Mouse (Mus musculus) layer of hippocampus, adult 9-11 months (tissue): ENCODE data around the gene Nrd1.

Experiments used
- DNase-seq: peaks from one replicate; pipeline ENCODE4 v3.0.0; 2022

The Nrd1 gene

DNA sequence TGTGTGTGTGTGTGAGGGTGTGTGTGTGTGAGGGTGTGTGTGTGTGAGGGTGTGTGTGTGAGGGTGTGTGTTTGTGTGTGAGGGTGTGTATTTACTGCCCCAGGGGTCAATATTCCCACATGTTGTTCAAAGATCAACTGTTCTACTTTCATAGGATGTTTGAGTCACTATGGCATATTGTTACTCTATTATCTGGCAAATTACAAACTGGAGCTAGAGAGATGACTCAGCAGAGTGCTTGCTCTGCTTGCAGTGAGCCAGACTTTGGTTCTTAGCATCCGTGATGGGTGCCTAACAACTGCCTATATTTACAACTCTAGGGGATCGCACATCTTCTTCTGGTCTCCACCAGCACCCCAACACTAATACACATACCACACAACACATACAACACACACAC is 29.4 kb downstream of the Nrd1 start:
- DNase-seq: no peak

DNA sequence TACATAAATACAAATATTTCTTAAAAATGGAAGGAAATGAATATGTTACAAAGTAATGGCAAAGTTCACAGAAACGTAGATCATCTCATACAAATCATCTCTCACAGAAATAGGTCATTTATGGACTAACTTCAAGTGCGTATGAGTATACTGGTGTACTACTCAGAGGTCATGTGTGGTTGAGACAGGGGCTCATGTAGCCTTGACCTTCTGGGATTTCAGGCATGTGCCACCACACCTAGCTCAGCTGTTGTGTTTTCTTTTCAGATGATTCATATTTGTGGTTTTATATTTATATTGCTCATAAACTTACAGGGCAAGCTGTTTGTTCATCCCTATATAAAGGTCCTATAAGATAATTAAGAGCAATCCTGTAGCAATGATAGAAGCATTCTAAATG is 29.8 kb downstream of the Nrd1 start:
- no peak for DNase-seq

DNA sequence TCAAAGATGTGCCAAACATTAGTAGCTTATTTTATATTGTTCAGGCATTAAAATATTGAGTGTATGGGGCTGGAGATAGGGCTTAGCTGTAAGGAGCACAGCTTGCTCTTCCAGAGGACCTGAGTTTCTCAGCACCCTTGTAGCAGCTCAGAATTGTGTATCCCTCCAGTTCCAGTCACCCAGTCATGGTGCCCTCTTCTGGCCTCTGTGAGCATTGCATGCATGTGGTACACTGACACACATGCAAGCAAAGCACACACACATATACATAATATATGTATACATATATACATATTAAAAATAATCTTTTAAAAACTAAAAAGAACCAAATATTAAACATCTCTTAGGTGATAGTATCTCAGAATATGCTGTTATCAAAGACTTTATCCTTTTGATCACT is 35.9 kb downstream of the Nrd1 start:
- DNase-seq: no peak

DNA sequence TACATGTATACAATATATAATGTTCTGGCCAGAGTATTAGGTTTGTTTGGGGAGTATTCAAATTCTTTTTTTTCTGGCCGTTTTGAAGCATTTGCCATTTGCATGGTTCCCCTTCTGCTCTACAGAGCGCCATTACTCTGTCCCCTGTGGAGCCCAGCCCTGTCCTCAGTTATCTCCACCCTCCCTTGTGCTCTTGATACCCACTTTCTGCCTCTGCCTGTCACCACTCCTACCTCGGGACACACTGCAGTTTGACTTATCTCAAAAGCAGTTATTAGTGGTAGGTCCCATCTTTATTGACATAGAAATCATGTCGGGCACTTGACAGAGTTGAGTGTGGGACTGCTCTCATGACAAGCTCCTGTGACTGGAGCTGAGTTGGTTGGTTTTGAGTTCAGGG is 42.3 kb downstream of the Nrd1 start:
- no peak for DNase-seq

DNA sequence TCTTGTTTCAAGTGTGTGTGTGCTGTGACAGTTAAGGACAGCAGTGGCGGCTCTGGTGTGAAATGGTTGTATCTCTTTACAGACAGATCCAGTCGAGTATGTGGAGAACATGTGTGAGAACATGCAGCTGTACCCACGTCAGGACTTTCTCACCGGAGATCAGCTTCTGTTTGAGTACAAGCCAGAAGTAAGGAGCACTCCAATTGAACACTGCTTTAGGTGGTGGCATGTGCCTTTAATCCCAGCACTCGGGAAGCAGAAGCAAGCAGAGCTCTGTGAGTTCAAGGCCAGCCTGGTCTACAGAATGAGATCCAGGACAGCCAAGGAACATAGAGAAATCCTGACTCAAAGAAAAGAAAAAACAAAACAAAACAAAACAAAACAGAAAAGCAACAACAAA is 42.8 kb downstream of the Nrd1 start:
- no peak for DNase-seq

DNA sequence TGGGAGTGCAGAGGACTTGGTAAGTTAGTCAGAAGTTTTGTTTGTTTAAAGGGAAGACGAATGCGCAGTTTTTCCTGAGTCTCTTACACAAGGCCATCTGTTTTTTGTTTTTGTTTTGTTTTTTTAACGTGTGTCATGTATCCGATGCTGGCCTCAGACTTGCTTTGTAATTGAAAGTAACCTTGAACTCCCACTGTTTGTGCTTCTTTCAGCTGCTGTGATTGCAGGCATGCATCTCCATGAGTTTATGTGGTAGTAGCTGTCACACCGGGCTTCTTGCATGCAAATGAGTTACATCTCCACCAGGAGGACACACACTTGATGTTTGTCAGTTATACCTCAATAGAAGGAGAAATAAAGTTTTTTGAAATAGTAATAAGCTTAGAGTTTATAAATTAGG is 43.3 kb downstream of the Nrd1 start:
- DNase-seq: no peak

DNA sequence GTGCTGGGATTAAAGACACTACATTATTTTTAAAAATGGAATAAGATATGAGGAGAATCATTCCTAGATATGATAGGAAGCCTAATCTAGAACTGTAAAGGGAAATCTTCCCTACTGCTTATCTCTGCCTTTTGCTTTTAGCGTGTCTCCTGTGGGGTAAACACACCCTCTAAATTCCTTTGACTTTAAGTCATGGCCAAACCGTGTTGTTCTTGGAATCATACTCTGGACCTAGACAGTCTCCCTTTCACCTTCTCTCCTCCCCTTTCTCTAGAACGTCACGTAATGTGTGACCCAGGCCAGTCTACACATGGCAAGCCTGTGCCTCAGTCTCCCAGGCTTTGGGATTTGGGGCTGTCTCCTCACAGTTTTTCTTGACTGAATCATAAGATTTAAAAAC is 47.8 kb downstream of the Nrd1 start:
- no peak for DNase-seq

DNA sequence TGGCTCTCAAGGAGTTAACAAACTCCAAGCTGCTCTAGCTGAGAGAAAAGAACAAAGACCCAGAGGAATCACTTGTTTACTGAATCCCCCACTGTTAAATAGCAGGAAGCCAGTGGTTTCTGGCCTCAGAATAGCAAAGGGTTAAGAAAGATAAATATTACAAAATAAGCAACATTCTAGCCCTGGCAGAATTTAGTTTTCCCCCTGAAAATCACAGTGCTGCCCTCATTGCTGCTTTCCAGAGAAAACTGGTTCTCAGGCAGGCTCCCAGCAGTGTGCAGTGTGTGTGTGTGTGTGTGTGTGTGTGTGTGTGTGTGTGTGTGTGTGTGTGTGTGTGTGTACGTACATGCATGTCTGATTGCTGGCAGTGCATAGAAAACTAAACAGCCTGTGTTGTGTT is 51.8 kb downstream of the Nrd1 start:
- no peak for DNase-seq

DNA sequence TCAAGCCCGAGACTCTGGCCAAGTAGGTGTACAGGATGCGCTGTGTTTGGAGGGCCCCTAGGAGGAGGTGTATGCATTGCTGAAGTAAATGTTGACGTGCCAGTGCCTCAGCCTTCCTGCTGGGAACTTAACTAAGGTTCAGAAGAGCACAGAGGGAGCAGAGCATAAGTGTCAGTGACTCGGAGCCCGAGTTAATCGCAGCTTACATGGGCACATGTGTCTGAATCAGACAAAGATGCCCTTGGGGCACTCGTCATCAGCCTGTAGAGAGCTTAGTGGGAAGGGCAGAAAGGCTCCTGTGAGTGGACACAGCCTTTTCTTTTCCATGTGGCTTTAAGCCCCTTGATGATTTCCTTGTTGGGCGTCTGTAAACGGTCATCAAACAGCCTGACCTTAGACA is 53.5 kb downstream of the Nrd1 start:
- DNase-seq: no peak

DNA sequence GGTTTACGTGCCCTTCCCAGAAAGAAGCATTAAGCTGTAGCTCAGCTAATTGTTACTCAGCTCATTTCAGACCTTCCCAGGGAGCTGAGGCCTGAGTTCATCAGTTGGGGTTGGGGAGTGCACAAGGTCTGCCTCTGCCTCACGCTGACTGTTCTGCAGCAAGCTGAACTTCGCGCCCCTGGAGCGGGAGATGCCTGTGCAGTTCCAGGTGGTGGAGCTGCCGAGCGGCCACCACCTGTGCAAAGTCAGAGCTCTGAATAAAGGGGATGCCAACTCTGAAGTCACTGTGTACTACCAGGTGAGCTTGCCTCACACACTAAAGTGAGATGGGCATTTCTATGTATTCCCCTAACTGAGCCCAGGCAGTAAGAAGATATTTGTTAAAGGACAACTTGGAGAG is 55.9 kb downstream of the Nrd1 start:
- no peak for DNase-seq

DNA sequence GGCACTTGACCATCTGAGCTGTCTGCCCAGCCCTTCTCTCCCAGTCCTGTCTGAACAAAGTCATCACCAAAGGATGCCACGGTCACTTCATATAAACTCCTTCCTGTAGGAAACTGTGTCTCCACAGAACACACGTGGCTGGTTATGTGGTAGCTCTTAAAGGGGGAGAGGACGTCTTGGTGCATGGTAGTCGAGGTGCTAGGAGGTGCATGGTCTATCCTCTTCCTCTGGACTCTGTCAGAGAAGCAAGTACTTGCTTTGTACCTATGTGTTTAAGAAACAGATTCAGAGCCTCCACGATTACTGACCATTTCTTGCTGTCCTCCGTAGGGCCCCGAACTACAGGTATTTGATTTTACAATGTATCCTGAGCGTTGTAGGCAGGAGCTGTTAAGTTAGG is 57.2 kb downstream of the Nrd1 start:
- DNase-seq: no peak

DNA sequence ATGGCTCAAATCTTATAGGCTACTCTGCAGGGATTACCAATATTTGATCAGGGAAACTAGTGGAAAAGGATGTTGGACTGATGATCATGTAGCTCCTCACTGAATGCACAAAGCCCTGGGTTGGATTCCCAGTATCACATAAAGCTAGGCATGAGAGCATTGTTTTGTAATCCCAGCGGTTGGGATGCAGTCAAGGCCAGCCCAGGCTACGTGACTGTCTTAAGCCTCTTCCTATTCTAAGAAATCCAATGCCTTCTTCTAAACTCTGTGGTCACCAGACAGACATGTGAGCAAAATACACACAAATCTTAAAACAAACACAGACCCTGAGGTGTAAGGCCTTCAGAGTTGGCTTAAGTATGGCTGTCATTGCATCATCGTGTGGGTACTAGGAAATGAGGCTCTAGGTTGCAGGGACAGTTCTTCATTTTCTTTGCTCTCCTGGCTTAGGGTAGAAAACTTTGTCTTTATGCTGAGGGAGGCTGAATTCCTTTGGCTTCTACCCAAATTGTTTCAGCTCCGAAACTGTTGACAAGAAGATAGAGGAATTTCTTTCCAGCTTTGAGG is 58.9 kb downstream of the Nrd1 start:
- no peak for DNase-seq

DNA sequence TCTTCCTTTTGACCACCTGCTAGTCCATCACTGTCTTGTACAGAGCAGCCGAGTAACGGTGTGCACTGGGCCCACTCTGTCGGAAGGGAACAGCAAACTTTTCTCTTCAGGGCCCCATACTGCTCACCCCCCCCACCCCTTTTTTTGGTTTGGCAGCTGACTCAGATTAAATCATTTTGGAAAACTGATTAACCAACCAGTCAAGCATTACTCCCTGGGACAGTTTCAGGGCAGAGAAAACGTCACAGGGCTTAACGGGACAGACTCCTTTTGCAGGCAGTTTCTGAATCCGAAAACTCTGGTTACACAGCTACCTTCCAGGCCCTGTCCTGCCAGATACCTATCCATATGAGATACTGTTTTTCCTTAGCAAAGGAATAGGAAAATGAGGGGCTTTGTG is 64.5 kb downstream of the Nrd1 start:
- no peak for DNase-seq

DNA sequence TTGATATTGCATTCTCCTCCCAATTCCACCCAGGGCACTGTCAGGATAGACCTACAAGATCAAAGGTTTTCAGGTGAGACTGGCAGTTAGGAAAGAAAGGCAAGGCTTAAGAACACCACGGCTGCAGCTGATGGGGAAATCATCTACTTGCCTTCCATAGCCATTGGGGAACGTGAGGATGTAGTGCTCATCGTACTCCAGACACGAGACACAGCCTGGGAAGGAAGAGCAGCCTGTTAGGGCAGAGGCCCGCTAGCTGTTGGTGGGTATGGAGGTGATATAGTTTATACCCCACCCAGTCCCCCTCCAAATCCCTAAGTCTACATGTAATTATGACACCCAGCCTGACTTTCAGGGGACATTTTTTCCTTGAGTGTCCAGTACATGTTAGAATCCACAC is 65.3 kb downstream of the Nrd1 start:
- no peak for DNase-seq

DNA sequence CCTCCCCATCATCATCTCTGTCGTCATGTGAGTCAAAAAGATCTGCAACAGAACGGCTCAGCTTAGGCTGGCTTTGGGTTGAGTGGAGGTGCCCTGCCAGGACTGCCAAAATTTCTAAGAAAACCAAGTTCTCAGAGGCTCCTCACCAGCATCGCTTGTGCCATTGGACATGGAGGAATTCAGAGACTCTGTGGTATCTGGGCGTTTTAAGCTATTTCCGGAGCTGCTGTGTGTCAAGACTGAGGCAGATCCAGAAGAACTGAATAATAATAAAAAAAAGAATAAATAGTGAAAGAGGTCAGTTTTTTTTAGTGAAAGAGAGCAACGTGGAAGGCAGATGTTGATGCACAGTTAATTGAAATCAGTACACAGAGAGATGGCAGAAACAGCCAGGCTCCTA is 72.4 kb downstream of the Nrd1 start:
- DNase-seq: no peak

DNA sequence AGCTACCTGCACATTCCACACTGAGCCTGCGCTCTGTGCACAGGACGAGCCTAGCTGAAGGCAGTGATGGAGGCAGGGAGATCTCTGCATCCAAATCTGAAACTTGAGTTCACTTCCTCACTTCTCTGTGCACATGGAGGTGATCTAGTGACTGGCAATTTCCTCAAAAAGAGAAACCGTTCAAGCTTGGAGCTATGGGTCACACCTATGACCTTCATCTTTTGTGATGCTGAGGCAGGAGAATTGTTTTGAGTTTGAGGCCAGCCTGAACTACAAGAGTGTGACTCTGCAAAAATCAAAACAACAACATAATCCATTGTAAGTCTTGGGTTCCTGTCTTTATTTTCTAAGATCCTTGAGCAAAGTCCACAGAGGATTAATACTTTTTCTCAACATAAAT is 72.8 kb downstream of the Nrd1 start:
- no peak for DNase-seq

DNA sequence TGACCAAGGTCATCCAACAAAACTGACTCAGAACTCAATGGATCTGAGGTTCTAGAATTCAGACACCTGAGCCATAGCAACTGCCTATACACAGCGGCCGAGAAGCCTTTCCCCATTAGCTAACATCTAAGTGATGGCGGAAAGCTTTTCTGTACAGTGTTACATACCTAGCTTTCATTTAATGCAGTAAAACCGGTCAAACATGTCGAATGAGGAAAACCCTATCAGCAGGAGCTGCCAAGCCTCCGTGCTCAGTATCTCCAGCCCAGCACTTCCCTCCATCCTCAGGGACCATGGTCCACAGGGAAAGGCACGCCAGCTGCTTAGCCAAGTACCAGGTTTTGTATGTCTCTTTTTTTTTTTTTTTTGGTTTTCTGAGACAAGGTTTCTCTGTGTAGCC is 78.5 kb downstream of the Nrd1 start:
- DNase-seq: no peak

DNA sequence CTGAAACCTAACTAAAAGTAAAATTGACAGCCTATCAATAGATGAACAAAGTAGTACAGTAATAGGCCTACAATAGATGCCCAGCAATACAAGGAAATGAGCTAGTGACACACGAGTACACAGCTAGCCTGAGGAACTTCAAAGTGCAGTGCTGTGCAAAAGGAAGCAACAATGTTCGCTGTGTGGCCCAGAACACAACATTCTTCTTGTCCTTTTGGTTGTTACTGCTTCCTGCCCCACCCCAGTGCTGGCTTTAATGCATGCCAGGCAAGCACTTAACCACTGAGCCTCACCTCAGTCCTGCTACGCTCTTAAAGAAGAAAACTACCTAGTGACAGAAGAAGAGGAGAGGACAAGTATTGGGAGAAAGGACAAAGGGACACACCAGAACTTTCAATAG is 79.2 kb downstream of the Nrd1 start:
- no peak for DNase-seq

DNA sequence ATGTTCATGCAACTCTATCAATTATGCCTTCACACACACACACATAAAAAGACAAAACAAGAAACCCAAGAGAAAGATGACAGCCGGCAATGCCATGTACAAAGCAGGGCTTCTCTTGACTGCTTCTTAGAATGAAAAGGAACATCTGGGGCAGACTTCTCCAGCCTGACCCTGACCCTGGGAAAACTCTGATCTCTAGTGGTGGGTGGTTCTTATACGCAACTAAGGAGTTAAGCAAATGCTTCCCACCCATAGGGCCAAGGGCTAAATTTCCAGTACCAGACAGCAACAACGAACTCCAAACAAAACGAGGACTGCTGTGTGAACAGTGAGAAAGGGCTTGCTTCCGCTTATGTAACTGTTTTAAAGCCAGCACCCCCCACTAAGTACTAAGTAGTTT is 79.7 kb downstream of the Nrd1 start:
- DNase-seq: no peak

DNA sequence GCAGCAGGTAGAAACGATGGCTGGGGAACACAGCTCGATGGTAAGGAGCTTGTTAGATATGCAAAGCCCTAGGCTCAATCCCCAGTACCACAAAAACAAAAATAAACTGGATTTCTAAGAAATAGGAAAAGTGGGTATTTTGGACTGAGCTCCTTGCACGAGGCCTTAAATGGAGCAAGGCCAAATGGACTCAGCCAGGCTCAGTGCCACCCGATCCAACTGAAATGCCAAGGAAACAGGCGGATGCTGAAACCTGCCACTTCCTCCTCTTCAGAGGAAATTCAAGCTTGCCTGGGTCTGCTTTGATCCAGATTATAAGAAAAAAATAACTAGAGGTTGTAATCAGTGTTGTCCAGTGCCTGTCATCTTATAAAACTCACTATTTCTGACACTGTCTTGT is 88.7 kb downstream of the Nrd1 start:
- DNase-seq: no peak

DNA sequence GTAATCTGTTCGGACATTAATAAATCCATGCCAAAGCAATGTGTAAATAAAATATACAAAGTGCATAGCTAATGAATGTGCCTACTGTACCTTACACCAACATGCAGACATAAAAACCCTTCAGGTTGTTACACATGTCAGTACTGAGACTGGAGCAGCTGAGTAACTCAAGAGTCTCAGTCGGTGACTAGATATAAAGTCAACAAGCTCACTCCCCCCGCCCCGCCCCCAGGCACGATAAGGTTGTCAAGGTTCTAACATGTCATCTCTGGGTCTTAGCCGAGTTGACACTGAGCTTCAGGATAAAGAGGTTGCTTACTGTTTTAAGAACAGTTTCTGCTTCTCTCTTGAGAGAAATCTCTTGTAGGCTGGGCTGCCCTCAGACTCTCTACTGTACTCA is 89.5 kb downstream of the Nrd1 start:
- DNase-seq: no peak

DNA sequence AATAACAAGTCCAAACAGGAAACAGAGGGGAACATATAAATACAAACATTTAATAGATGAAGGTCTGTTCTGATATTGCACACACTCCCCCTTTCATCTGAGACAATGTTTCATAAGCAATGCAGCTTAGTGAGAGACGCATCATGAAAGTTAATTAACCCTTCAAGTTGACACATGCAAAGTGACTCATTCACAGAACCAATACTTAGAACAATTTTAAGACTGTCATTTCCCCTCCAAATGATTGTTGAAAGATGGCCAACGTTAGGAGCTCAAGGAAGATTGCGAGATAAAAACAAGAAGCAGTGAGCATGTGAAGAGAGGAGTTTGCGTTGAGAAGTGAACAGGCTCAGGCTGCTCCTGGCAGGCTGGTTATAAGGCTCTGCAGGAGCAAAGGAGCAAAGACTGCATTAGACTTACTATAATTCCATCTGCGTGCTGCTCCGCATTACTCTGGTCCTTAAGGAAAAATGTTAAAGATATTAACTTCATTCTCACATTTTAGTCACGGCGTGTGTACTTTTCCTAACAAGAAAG is 90.9 kb downstream of the Nrd1 start:
- no peak for DNase-seq

DNA sequence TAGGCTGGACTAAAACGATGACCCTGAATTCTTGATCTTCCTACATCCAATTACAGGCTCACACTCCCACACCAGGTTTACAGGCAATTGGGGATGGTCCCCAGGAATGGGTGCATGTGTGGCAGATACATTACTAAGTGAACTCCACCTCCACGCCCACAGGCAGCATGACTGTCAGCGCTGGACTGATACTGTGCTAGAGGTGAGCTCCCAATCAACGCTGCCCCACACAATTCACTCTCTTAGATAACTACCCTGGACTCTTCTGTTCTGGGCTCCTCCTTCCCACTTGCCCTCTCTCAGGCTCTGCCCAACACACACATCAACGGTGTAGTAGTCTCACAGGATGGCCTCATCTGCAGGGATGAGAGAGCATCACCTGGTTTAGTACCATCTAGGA is 91.9 kb downstream of the Nrd1 start:
- no peak for DNase-seq

DNA sequence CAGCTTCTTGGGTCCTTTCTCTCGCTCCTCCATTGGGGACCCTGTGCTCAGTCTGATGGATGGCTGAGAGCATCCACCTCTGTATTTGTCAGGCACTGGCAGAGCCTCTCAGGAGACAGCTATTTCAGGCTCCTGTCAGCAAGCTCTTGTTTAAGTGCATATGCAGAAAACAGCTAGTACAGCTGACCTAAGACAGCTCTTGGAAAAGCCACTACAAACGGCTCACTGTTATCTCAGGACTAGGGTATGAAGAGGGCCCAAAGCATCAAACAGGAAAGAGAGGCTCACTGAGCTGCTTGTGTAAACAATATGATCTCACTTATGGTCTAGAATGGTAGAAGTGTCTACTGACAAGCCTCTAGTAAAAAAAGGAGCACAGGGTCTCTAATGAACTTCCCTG is 93.8 kb downstream of the Nrd1 start:
- DNase-seq: no peak

DNA sequence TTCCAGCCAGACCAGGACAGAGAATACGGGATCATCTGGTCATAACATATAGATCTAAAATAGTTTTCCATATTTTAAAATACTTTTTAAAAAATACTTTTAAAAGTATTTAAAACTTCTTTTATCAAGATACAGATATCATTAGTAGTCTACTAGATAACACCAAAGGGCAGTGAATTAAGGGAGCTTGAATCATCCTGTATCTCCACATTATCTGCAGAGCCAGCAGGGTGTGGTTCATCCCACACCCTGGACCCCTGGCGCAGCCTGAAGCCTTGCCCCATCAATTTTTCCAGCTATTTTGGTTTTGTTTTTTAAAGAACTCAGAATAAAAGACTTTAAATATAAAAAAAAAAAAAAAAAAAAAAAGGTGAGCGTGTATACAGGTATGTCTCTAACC is 98.4 kb downstream of the Nrd1 start:
- DNase-seq: no peak

DNA sequence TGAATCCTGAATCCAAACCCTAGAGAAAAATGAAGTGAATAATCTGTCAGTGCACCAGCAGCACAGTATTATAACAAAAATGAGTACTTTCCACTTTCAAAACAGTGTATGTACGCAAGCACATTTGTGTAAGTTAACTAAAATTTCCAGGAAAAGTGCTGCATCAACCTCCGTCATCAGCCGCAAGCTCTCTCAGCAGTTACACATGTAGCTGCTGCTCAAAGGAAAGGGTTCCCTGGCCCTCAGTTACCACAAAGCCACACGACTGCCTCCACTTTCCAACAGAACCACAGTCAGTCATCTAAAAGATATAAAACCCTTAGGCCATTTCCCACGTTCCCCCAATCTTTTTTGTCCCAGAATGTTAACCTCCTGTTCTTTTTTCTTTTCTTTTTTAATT is 102.1 kb downstream of the Nrd1 start:
- DNase-seq: no peak
